Mouse (Mus musculus): Measurements from ENCODE around the gene 9930022D16Rik. TPM values are rescaled to one million over a fixed set of nuclear protein-coding genes. Genes with fewer than 3 reads are reported as not detected.

The 9930022D16Rik gene
- polyA plus RNA-seq, 1 experiment from 2014 or later, result not detected

- no peak overlapping the region for H3K27ac ChIP-seq (replicated peaks)
- H3K4me3 ChIP-seq, result no peak overlapping the region
- H3K9ac ChIP-seq, result no peak overlapping the region
- no peaks in the 10 kb centered on the region for H3K9me3 ChIP-seq
- peaks cover 8% of the 10 kb centered on the region for H3K4me1 ChIP-seq (replicated peaks)
- H3K27me3 ChIP-seq, result peaks cover 11% of the 10 kb centered on the region; the same call in 1 of the 2 replicates
- no peak for ATAC-seq (ENCODE audit: low FRiP score, low read depth)
- H3K4me2 ChIP-seq, result no peak overlapping the region
- WGBS, result 87% methylated on average over 8 of the region's 8 CpGs
- no peaks in the 10 kb centered on the region for H3K36me3 ChIP-seq
Observed at GRCm38 (mm10) chr11:109466987-109467386, 53.3 kb downstream of the 9930022D16Rik start.

GRCm38 (mm10) chr11:109468133-109468532, 54.4 kb downstream of the 9930022D16Rik start:
- Histone ChIP-seq H3K36me3 (no peaks in the 10 kb centered on the region), H3K9ac (no peak overlapping the region), H3K27ac (replicated peaks) (no peak overlapping the region), H3K4me3 (no peak overlapping the region), H3K4me2 (no peak overlapping the region), H3K9me3 (no peaks in the 10 kb centered on the region), H3K4me1 (replicated peaks) (peaks cover 14% of the 10 kb centered on the region), H3K27me3 (peaks cover 11% of the 10 kb centered on the region; the same call in 1 of the 2 replicates)
- no peak for ATAC-seq (ENCODE audit: low FRiP score, low read depth)
- 86% methylated on average over 5 of the region's 5 CpGs for WGBS

Small RNA genes lying within 50 kb of the gene (microRNA-seq; reads per million reads assigned to microRNA genes)
- gene Gm25540, result not detected

Other genes starting within 250 kb of the 9930022D16Rik start
- 11.8 and 12.4 TPM in 2 replicates for gene Rgs9, start 115.8 kb upstream of the 9930022D16Rik start, polyA plus RNA-seq (2015; fragmentation: Nextera tagmentation; extraction: Ambion mirVana)
- 19.4 and 19.9 TPM in 2 replicates for gene Gna13, start 51.1 kb upstream of the 9930022D16Rik start, polyA plus RNA-seq (2015; fragmentation: Nextera tagmentation; extraction: Ambion mirVana)
- gene Amz2, start 12.0 kb downstream of the 9930022D16Rik start, polyA plus RNA-seq (2015; fragmentation: Nextera tagmentation; extraction: Ambion mirVana), result 52.8 and 54.2 TPM in 2 replicates
- gene Arsg, start 59.5 kb downstream of the 9930022D16Rik start, polyA plus RNA-seq (2015; fragmentation: Nextera tagmentation; extraction: Ambion mirVana), result 5.5 and 7.1 TPM in 2 replicates
- gene Slc16a6, start 59.7 kb downstream of the 9930022D16Rik start, polyA plus RNA-seq (2015; fragmentation: Nextera tagmentation; extraction: Ambion mirVana), result 5.6 and 5.8 TPM in 2 replicates
- 17.6 TPM in 2 replicates for gene Wipi1, start 198.1 kb downstream of the 9930022D16Rik start, polyA plus RNA-seq (2015; fragmentation: Nextera tagmentation; extraction: Ambion mirVana)
- 449 and 456 TPM in 2 replicates for gene Prkar1a, start 235.5 kb downstream of the 9930022D16Rik start, polyA plus RNA-seq (2015; fragmentation: Nextera tagmentation; extraction: Ambion mirVana)

Data from hindbrain, embryonic 15.5 days (tissue).